Mouse (Mus musculus): ENCODE results near the gene Clcn5.

- TF ChIP-seq CTCF (IDR thresholded peaks at IDR 0.05; ENCODE audit: control insufficient read depth, insufficient read depth, low read length): no peak
- no peak for TF ChIP-seq POLR2A (IDR thresholded peaks at IDR 0.05; ENCODE audit: borderline replicate concordance, control insufficient read depth, low read depth, low read length)
Measured at GRCm38 (mm10) chrX:7318551-7319025, 570 bp downstream of the Clcn5 start.
